16 mouse cellular contexts compared by ENCODE assay signal in genomic region chr15:43717559-43717958, GRCm38 (mm10).
DNase-seq lines count a peak whose midpoint lies in the region.
"Had no signal": no experiment of that assay in that cellular context is flagged by ENCODE, and none has a peak within 500 bp of the region (broad histone marks: within the 10 kb centered on the region; RNA-seq: fewer than 3 reads in every experiment).

No protein-coding gene starts in this region.

- intact Hi-C loops in left cerebral cortex, postnatal 14 days (cut with DNase I): no loop called here
- intact Hi-C loops in heart, postnatal 10 days (cut with DNase I): no loop called here

- DNase-seq in layer of hippocampus, adult 8-10 months (ENCODE audit: low spot score in 2 of 2): peak; percentile 32 to 40
- DNase-seq in layer of hippocampus, postnatal 36 days: no peak
- peak; percentile 51 to 60 for DNase-seq in right cerebral cortex, adult 2 months (ENCODE audit: low spot score in 2 of 2)
- no peak for DNase-seq in right cerebral cortex, postnatal 4 days
- DNase-seq in left cerebral cortex, postnatal 14 days (ENCODE audit: low spot score in 2 of 2): peak; percentile 29 to 62
- peak; percentile 86 for DNase-seq in telencephalon, adult 2 months (ENCODE audit: low read depth, low spot score)
- no peak for DNase-seq in heart, postnatal 10 days
- no peak for DNase-seq in heart, adult 9 months (ENCODE audit: low spot score in 2 of 2)
- DNase-seq: adrenal gland, postnatal 25 days; cerebellum, adult 9-10 months; forebrain, postnatal 0 days; gastrocnemius, postnatal 10 days; kidney, adult 9 months; kidney, postnatal 25 days; lung, embryonic 14.5 days; midbrain, embryonic 14.5 days had no signal

Comparison
In these comparisons a context has a peak if more than half of its experiments do, and no peak if none do; other contexts are left out.
1. DNase-seq: peak in layer of hippocampus, adult 8-10 months (2 of 2), right cerebral cortex, adult 2 months (2 of 2), left cerebral cortex, postnatal 14 days (2 of 2) and telencephalon, adult 2 months (single experiment); none in layer of hippocampus, postnatal 36 days (0 of 2), right cerebral cortex, postnatal 4 days (single experiment), heart, postnatal 10 days (0 of 2) and heart, adult 9 months (0 of 2).